Mouse (Mus musculus) frontal cortex, adult (tissue): Measurements from ENCODE around the gene Gprc5d.

ENCODE experiments used
- ATAC-seq: cut with Nextera tagmentation; 2 replicates; pipeline ENCODE4 v1.9.2; 2017; ENCODE audit warnings: mild to moderate bottlenecking, moderate library complexity, mixed read lengths; ENCODE audit not compliant: low TSS enrichment

The Gprc5d gene

DNA sequence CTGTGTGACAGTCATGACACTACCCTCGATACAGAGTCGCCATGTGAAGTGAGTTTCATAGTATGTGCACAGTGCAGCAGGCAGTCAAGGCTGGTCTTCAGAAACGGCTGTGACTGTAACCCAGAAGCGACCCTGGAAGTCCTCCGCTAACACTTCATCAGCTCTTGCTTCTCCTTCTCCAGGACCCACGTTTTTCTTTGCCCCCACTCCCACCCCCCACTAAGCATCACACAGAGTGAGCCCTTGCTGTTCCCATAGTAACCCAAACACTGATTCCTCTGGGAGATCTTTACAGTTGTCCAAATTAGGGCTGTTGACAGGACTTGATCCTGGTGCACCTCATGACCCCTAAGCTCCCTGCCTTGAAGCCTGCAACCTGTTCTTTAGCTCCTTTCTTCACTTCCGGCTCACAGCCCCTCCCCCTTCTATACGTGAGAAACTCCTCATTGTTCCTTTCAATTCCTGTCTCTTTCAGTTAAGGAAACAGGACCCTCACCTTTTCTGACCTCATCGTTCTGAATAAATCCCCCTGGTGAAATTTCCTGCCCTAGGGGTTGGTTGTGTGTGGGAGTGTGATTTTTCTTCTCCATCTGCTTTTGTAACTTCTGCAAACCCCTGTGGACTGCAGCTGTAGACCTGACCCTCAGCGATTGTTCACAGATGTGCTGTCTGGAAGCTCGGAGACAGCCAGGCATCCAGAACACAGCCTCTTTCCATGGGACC is 18.5 kb upstream of the Gprc5d start:
- ATAC-seq: no peak

DNA sequence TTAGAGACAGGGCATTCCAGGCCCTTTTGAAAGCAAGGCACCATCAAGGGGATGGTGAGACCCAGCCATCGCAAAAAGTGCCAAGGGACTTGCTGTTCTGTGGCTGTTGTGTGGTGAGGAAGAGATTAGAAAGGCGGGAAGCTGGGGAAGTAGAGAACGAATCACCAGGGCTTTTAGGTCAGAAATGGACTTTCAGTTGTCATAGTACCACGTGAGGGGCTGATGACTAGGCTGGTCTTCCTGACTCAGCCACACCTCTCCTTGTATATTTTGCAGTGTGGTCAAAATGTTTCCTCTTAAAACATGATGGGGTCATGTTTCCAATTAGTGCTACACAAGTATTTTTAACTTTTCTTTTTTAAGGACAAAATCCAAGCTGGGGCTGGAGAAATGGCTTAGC is 17.7 kb upstream of the Gprc5d start:
- no peak for ATAC-seq

DNA sequence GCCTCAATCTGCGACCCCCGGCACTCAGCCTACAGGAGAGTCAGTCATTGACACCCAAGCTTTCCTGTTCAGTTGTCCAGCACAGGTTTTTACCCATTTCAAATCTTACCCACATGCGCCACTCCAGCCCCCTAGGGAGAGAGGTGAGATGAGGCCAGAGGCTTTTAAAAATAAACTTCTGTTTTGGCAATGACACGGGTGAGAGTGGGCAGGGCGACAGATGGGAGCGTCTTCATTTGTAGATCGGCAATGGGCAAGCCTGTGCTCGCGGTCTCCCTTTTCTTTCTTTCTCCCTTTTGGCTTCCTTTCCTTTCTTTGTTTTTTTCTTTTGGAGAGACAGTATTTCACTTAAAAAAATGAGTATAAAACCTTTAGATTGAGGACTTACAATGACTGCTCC is 15.4 kb upstream of the Gprc5d start:
- ATAC-seq: peak; percentile 34; the same call in 1 of the 2 replicates

DNA sequence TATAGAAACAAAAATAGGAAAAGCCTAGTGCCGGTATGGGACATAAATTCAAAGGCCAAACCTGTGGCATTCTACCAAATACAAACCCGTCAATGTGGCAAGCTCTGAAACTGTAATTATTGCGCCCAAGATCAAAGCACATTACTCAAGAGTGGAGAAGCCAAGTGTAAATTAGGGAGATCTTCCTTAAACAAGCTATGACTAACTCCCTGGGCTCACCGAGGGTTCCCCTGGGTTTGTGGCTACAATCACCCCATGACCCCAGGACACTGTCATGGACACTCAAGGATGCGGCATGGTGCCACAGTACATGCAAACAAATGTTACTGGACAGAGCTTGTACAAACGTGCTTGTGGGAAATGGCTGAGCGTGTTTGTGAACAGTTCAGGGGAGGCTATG is 15.0 kb upstream of the Gprc5d start:
- 0 out of 2 replicates have a peak, but pooled peaks have one; percentile 6 for ATAC-seq

DNA sequence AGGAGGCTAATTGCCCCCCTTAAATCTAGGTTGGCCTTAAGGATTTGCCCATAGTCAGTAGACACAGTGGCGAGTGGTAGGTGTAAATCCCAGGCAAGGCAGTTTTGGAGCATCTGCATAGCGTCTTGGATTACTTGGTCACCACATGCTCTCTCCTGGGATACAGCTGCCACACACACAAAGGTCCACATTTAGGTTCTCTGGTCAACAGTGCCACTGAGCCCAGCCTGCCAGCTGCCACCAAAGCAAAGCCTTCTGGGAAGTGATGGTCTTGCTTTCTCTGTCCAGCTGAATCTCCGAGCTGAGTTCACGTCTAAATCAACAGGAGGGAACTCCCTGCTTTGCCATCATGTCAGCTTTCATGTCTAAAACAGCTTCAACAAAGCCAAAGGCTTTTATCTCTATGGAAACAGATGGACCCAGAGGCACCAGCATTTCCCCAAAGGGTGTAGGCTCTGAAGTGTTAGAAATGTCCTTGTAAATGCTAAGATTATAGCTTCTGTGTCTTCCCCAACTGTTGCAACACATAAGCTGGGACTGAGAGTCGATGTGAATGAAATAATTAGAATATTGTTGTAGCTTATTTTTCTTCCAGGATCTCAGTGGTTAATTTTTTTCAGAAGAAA is 6.8 kb upstream of the Gprc5d start:
- peak; percentile 73 for ATAC-seq

DNA sequence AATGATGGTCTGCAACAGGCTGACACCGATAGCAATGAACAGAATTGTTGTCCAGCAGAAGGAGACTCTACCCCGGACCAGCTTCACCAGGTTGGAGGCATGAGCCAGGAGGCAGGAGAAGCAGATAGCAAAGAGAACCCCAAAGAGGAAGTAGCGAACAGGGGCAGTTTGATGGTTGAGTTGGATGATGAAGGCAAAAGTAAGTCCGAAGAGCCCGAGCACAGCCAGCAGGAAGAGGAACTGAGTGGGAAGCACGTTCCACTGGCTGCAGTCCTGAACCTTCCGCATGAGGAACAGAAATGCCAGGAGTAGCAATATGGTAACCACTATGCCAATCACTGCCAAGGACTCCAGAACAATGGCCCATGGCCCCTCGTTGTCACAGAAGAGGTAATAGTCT is 1.6 kb downstream of the Gprc5d start:
- ATAC-seq: no peak

DNA sequence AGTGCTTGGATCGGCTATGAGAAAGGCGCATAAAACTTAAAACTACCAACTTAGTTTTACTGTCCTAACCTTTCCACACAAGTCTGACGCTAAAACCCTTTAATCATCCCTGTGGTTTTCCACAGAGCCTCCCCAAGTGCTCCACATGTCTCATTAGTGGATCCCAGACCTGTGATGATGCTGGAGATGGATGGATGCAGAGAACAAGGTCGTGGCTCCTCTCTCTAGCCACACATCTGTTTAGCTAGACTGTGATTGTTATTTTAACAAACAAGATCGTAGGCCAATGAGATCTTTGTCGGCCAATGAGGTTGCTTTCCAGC is 5.0 kb downstream of the Gprc5d start:
- ATAC-seq: no peak

DNA sequence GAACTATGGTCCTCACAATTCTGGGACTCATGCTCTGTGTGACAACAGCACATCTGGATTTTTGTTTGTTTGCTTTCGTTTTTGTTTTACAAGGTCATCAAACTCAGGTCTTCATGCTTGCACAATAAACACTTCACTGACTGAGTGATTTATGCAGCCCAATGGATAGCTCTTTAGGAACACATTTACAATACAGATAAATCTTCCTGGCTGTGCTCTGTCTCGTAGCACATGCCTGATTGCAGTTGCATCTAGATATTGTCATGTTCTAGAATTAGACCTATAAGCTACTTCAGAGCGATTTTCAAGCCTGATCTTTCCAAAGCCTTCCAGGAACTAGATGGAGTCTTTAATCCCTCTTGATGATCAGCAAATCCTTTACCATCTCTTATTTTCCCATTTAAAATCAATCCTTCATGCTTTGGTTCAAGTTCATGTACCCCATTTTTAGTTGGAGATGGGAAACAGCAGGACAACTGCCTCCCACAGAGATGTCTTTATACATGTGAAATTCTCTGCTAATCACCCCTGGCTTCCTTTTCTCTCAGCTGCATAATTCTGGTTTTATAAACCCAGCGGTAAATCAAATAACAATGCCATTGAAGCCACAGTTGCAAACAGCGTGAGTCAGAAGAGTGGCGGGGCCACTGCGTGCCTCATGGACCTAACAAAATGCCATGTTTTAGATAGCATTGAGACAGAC is 5.5 kb downstream of the Gprc5d start:
- ATAC-seq: no peak

DNA sequence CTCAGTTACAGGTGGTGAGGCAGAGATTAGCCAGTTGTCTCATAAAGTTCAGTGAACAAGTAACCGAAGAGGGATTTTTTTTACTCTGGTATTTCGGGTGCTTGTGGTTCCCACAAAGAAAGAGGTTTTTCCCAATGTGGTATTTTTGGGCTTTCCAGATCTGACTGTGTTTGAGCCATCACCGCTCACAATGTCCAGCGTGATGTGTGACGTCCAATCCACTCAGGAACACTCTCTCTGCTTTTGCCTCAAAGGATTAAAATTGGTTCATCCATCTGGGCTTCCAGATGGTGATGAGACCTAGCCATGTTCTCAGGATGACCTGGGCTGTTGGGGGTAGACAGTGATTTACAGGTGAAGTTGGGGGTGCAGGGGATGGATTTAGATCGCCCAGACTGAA is 11.1 kb downstream of the Gprc5d start:
- ATAC-seq: peak; percentile 83

DNA sequence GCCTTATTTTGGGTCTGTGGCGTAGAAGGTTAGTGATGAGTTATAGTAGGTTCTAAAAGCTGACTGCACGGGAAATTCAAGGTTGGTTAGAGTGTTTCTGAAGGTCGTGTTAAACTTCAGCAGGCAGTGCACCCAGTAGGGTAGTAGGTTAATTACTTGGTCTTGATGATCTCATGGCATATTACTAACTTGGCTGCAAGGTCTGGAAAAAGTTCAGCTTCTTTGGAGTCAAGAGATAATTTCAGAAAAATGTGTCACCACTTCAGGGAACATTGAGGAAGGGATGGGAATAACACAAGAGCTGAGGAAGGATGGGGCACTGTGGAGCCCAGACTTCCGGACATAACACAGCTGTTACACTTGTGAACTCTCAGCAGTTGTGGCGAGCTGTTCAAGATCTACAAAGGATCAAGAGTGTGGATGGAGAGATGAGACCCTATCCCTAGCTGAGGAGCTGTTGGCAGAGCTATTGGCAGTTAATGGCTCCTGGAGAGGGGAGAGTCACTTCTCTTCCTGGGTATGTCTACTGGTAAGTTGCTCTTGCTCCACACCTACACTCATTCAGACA is 15.3 kb downstream of the Gprc5d start:
- no peak for ATAC-seq

DNA sequence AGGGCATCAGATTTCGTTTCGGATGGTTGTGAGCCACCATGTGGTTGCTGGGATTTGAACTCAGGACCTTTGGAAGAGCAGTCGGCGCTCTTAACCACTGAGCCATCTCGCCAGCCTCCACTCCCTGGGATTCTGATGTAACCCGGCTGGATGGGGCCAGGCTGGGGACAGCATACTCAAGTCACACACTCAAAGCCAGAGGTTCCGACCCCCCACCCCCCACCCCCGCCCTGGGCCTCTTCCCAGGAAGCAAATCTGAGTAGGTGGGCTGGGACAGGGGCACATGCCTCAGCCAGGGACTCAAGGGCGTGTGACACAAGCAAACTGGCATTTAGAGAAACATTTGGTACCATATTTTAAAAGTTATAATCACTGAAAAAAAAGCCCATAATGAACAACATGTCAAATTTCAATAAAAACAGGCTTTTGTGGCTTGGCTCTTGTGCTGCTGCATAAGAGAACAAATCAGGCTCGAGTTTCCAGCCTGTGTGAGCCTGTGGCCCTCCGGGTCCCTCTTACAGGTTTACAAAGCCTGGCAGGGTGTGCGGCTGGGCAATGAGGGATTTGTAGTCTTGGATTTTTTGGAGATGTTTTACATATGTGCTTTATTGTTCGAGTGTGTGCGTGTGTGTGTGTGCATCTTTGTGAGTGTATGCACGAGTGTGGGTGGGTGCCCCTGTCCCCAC is 17.2 kb downstream of the Gprc5d start:
- no peak for ATAC-seq

DNA sequence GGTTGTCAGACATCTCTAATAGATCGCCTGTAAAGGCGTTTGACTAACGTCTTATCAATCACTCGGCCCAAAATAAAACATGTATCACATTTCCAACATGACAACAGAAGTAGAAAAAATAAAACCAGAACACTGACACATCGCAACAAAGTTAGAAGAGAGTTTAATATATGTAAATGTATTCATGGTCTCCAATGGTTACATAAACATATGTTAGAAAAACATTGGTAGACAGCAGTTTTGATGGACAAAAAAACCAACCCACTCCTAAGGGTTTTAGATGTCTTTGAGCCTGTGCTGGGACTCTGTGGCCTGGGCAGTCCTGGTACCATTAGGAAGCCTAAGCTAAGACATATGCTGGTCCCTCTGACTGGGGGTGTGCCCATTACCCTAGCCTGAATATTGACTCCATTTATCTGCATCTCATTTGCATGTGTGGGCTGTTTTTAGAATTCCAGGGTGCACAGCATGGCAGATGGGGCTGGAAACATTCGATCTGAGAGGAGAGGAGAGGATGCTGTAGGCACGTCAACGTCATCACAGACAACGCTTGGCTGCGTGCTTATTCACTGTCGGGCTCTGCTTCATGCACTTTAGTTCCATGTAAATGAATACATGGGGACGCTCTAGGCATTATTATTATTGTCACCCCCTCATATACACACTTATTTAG is 25.1 kb downstream of the Gprc5d start:
- peak; percentile 88 for ATAC-seq

DNA sequence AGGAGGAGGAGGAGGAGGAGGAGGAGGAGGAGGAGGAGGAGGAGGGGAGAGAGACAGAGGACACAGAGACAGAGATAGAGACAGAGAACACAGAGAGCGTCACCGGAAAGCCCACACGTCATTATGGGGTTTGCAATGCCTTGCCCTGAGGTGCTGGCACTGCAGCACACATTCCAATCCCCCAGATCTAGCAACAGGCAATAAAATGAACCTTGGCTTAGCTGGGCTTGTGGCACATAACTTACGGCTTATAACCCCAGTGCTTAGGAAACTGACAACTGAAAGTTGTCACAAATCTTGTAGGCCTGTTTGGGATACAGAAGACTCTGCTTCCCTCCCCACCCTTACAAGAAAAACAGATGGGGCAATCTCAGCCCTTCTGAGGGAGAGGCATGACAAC is 27.4 kb downstream of the Gprc5d start:
- no peak for ATAC-seq

DNA sequence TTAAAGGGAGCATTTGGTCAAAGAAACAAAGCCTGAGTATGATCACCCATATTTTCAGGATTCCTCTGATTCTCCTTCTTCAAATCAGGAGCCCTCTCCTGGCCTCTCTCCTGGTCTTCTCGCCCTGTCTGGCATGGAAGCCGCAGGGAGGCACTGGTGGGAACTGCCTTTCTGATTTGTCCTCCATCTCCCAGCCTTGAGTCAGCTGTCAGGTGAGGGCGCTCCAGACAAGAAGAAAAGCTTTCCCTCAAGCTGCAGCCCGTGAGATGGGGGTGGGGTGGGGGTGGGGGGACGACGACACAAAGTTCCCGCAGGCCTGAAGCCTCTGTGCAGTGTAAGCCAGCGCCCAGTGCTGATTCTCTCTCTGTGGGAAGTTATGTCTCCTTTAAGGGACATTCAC is 28.3 kb downstream of the Gprc5d start:
- ATAC-seq: peak; percentile 39; the same call in 1 of the 2 replicates

DNA sequence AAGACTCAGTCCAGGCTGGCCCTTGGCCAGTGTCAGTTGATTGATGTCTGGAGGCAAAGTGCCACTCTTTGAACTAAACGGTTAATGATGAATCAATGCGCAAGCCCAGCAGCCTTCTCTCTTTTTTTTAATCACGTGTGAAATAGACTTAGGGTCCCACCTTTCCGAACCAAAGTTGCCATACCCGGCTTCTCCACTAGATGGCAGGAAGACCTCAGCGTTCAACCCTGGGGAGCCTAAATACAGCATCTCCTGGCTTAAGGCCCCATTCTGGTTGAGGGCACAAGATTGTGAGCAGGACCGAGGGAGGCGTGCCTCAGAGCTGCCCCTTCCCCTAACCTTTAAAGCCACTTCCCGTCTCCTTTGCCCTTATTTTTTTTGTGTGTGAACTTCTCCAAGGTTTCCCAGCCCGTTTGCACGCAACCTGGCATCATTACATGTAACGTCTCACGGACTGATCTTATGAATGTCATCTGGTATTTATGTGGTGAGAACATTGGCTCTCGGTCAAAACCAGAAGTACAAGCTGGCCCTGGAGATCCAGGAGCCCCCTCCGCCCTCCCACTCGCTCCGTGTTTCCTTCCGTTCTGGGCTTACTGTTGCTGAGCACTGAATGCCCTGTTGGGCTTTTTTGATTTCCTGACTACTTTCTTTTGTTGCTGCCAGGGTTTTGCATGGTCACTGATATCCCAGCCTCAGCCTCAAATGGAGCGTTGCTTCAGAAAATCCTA is 30.2 kb downstream of the Gprc5d start:
- ATAC-seq: peak; percentile 71

DNA sequence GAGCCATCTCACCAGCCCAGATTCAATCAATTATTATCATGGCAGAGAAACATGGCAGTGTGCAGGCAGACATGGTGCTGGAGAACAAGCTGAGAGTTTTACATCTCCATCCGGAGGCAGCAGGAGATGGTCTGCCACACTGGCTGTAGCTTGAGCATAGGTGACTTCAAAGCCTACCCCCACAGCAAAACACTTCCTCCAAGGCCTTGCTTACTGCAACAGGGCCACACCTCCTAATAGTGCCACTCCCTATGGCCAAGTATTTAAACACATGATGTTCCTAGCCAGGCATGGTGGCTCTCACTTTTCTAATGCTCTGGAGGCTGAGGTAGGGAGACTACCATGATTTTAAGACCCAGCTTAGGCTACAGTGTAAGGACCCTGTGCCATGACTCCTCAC is 32.4 kb downstream of the Gprc5d start:
- ATAC-seq: no peak

DNA sequence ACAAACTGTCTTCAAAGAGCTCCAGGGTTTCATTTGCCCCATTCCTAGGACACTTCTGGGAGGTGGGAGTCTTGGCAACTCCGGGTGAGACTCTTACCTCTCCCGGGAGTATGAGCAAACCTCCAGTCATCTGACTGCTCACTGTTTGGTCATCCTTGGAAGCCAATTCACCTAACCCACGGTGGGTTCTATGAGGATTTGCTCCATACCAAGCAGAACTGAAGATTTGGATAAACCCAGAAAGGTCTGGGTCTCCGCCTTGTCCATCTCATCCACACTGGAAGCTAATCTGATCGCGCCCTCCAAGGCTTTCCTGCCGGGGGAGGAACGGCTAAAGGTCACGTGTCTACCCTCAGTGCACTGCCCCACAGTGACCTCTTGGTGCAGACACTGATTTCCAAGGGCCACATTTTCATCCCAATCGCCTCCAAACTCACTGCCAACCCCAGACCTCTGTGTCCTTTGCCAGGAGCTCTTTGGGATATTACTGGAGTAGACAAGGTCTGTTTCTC is 34.0 kb downstream of the Gprc5d start:
- ATAC-seq: no peak

DNA sequence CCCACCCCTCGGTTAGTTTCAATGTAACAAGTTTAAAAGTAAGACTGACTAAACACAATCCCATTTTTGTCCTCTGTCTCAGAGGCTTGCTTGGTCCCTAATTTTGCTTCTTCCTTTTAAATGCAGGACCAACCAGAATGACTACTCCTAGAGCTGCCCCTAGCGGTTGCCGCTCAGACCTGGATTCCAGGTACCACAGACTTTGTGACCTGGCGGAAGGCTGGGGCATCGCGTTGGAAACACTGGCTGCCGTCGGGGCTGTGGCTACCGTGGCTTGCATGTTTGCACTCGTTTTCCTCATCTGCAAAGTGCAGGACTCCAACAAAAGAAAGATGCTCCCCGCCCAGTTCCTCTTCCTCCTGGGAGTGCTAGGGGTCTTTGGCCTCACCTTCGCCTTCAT is 39.7 kb downstream of the Gprc5d start:
- no peak for ATAC-seq

DNA sequence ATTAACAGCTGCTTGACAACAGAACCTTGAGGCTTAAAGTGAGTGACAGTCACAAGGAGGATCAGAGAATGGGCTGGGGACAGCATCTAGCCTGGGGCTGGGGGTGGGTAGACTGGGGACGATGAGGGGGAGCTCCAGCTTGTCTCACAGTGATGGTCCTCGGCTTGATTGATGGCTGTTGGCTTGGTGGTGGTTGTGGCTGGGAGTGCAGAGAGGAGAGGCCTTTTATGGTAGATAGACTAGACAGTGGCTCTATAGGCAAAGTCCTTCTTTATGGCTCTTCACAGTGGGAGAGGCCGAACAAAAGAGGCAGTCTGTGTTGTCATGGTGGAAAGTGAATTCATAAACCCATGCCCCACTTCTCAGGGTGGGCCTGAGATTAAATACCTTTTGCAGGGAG is 41.9 kb downstream of the Gprc5d start:
- ATAC-seq: no peak

DNA sequence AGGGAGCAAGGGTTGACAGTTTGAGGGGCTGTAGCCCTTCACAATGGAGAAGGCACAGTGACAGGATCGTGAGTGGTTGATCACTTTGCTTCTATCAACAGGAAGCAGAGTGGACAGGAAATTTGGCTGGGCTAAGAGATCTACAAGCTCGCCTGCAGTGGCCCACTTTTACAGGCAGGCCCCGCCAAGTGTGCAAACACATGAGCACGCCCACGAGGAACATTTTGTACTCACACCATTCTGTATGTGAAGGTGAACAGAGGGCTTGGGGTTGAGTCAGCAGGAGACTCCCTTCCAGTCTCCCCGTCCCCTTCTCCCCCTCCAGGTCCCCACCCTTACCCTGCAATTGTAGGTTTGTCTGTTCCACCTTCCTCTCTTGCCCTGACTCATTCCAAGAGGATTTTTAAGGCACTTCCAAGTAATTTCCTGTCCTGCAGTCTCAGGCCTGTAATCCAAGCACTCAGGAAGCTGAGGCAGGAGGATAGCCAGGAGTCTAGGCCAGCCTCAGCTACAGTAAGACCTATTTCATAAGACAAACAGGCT is 43.6 kb downstream of the Gprc5d start:
- no peak for ATAC-seq

DNA sequence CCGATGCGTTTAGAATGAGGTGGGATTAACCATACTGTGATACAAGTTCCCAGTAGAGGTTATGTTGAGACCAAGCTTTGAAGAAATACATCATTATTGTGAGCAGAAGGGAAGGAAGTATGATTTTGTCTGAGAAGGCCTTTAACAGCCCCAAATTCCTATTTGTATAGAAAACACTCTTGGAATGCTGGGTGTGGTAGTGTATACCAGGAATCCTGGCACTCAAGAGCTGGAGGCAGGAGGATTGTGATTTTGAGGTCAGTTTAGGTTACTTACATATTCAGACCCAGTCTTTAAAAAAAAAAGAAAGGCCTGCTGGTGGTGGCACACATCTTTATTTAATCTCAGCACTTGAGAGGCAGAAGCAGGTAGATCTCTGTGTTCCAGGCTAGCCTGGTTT is 47.7 kb downstream of the Gprc5d start:
- no peak for ATAC-seq
